Mouse (Mus musculus): Measurements from ENCODE around the gene Dlx6. TPM values are rescaled to one million over a fixed set of nuclear protein-coding genes. Genes with fewer than 3 reads are reported as not detected.

Dlx6 gene
- polyA plus RNA-seq, 1 experiment: not detected

DNA sequence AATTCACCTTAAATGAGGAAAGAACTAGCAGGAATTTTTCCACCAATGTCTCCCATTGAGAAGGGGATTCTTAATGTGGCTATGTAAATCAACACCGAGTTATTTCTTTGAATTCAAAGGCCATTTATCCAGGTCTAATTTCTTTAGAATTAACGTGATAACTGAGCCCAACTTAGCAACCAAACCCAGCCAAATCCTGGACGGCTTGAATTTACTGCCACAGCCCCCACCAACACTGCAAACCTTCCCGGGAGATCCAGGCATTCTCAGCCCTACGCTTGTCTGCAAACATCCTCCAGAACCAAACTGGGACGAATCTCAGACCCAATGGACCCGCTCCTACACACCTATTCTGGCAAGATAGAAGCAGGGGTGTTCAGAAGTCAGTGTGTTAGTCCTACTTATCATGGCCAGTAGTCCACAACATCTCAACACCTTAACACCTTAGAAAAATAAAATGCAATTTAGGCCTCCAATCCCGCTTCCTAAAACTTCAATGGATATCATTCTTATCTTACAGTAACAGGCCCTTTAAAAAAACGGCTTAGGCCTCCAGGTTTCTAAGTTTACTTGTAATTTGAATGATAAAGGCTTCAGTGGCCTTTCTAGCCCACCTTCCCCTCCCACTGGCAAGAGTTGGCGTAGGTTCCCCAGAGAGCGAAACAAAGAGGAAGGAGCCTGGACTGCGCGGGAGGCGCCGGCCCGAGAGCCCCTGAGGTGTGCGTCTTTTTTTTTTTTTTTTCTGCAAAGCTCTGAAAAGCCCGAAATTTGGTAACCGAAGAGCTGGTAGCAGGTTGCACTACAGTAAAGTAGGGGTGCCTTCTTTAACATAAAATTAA is 3.8 kb upstream of the Dlx6 start:
- H3K4me1 ChIP-seq (ENCODE audit: control insufficient read depth, insufficient read depth, low read length): peaks cover 2% of the 10 kb centered on the region; the same call in 1 of the 2 replicates
- TF ChIP-seq POLR2A (IDR thresholded peaks at IDR 0.05; ENCODE audit: borderline replicate concordance, low read depth, low read length): no peak
- no peak for TF ChIP-seq CTCF (IDR thresholded peaks at IDR 0.05; ENCODE audit: low read depth, low read length)
- no peak overlapping the region for H3K27ac ChIP-seq (ENCODE audit: insufficient read depth, low read depth, low read length)
- H3K4me3 ChIP-seq (ENCODE audit: insufficient read depth, low read length): peak overlapping the region; percentile 30; the same call in 1 of the 2 replicates

DNA sequence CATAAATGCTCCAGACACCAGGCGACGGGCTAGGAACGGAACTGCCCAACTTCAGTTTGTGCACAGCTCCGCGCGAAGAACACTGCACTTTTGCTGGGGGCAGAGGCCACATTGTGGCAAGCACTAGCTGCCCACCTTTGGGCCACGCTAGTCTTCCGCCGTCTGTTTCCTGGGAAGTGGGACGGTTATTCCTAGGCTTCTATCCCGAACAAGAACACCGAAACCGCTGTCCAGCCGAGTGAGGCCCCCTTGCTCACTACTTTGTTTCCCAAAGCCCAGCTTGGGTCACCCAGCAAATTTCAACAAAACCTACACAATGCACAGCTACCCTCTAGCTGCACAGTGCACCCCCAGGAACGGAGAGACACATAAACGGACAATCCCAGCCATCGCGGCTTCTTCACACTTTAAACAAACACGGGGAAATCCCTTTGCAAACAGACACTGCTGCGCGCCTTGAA is 3.2 kb upstream of the Dlx6 start:
- Histone ChIP-seq H3K27ac (ENCODE audit: insufficient read depth, low read depth, low read length) (no peak overlapping the region), H3K4me3 (ENCODE audit: insufficient read depth, low read length) (peak overlapping the region; percentile 30), H3K4me1 (ENCODE audit: control insufficient read depth, insufficient read depth, low read length) (peaks cover 2% of the 10 kb centered on the region; the same call in 1 of the 2 replicates)
- no peak for TF ChIP-seq POLR2A (IDR thresholded peaks at IDR 0.05; ENCODE audit: borderline replicate concordance, low read depth, low read length)
- no peak for TF ChIP-seq CTCF (IDR thresholded peaks at IDR 0.05; ENCODE audit: low read depth, low read length)

DNA sequence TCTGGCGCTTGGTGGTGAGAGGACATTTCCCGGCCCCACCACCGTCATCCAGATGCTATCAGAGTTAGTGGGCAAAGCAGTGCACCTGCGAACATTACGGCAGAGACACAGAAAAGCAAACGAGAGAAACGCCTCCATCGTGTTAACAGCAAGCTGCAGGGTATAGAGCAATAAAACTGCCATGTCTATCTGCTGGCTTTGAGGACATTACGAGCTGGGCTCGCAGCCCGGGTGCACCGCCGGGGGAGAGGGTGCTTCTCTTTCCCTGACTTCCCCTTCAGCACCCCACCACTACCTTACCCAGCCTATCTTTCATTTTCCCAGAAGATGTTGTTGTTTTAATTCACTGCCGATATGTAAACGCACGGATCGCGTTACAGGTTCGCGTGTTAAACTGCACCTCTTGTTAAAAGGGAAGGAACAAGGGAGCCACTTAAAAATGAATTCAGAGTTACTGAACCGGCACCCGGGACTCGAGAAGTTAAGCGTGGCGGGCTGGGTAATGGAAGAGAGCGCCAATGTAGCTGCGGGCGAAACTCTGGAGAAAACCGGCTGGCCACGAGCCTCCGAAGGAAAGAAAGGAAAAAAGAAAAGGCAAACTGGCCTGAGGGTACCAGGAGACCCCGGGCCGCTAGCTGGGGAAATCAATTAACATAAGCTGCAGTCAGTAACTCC is 2.6 kb upstream of the Dlx6 start:
- TF ChIP-seq CTCF (IDR thresholded peaks at IDR 0.05; ENCODE audit: low read depth, low read length) (no peak), POLR2A (IDR thresholded peaks at IDR 0.05; ENCODE audit: borderline replicate concordance, low read depth, low read length) (no peak)
- H3K4me1 ChIP-seq (ENCODE audit: control insufficient read depth, insufficient read depth, low read length): peaks cover 2% of the 10 kb centered on the region; the same call in 1 of the 2 replicates
- no peak overlapping the region for H3K27ac ChIP-seq (ENCODE audit: insufficient read depth, low read depth, low read length)
- H3K4me3 ChIP-seq (ENCODE audit: insufficient read depth, low read length): peak overlapping the region; percentile 30

DNA sequence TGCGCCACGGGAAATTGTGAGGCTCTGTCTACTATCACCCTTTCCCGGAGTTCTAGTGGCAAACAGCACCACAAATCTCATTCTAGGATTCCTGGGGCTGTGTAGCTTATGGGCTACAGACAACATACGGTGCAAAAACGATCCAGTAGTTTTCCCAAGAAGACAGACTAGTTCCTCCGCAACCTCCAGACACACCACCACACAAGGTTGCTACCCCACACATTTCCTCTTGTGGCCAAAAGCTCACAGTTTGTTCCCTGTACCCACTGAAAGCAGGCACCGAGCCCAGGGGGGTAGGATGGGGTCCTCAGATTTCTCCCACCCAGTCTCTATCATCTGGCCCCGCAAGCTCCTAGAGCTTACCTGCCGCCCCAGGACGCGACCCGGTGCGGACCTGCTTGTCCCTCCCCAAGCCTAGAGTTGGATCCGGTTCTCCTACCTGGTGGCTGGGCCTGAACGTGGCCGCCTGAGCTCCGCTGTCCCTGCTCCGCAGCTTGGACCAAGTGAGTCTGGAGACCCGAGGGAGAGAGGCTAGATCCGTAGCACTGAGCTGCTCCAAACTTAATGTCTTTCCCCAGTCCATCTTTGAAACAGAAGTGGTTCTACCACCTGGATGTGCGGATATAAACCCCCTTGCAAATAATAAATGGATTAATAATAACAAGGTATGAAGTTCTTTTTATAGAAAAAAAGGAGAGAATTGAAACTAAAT is 1.9 kb upstream of the Dlx6 start:
- H3K4me3 ChIP-seq (ENCODE audit: insufficient read depth, low read length): peak overlapping the region; percentile 30
- TF ChIP-seq POLR2A (IDR thresholded peaks at IDR 0.05; ENCODE audit: borderline replicate concordance, low read depth, low read length) (no peak), CTCF (IDR thresholded peaks at IDR 0.05; ENCODE audit: low read depth, low read length) (no peak)

DNA sequence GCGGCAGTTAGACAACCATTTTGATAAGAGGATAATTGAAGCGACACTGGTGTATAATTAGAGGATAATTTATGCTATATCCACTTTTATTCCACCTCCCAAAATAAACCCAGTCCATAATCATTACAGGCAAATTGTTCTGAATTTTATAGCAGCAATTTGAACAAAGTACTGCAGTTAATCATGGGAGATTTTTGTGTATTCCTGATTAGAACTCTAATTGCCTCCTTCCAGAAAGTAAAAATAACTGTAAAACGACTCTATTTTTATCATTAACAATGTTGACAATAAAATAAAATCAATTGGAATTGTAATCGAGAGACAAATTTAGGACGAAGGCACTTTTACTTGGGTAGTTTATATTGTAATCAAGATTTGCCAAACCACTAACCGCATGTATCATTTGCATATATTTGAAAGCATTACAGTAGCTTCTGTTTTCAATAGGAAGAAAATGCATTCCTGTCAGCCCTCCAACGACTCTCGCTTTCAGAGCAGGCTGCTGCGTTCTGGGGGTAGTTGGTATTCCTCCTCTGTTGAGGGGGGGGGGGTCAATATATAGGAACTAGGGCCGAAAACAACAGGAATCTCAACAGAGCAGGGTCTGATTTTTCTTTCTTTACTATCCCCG is 1.2 kb upstream of the Dlx6 start:
- Histone ChIP-seq H3K27ac (ENCODE audit: insufficient read depth, low read depth, low read length) (no peak overlapping the region), H3K4me3 (ENCODE audit: insufficient read depth, low read length) (no peak overlapping the region), H3K4me1 (ENCODE audit: control insufficient read depth, insufficient read depth, low read length) (peaks cover 2% of the 10 kb centered on the region; the same call in 1 of the 2 replicates)
- TF ChIP-seq CTCF (IDR thresholded peaks at IDR 0.05; ENCODE audit: low read depth, low read length): no peak
- no peak for TF ChIP-seq POLR2A (IDR thresholded peaks at IDR 0.05; ENCODE audit: borderline replicate concordance, low read depth, low read length)

More for the DNA sequence above, 1.9 kb upstream of the Dlx6 start:
- peaks cover 2% of the 10 kb centered on the region; the same call in 1 of the 2 replicates for H3K4me1 ChIP-seq (ENCODE audit: control insufficient read depth, insufficient read depth, low read length)
- no peak overlapping the region for H3K27ac ChIP-seq (ENCODE audit: insufficient read depth, low read depth, low read length)

DNA sequence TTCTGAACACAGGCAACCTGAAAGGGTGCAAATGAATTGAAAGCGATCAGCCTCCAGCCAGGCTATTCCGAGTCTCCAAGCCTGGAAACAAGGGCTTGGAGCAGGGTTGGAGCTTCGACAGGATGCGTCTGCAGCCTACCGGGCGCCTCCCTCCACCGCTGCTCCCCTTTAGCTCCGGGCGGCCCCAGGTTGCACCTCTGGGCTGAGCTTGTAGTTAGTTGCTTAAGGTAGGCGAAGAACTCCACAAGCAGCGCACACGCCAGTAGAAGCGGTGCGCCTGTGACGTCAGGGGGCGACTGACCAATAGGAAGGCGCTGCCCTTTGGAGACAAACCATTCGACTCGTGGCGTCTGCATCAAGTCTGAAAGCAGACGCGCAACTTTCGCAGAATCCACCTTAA is 523 bp upstream of the Dlx6 start:
- peaks cover 2% of the 10 kb centered on the region; the same call in 1 of the 2 replicates for H3K4me1 ChIP-seq (ENCODE audit: control insufficient read depth, insufficient read depth, low read length)
- no peak overlapping the region for H3K27ac ChIP-seq (ENCODE audit: insufficient read depth, low read depth, low read length)
- peak overlapping the region; percentile 26 for H3K4me3 ChIP-seq (ENCODE audit: insufficient read depth, low read length)
- TF ChIP-seq POLR2A (IDR thresholded peaks at IDR 0.05; ENCODE audit: borderline replicate concordance, low read depth, low read length) (no peak), CTCF (IDR thresholded peaks at IDR 0.05; ENCODE audit: low read depth, low read length) (no peak)

DNA sequence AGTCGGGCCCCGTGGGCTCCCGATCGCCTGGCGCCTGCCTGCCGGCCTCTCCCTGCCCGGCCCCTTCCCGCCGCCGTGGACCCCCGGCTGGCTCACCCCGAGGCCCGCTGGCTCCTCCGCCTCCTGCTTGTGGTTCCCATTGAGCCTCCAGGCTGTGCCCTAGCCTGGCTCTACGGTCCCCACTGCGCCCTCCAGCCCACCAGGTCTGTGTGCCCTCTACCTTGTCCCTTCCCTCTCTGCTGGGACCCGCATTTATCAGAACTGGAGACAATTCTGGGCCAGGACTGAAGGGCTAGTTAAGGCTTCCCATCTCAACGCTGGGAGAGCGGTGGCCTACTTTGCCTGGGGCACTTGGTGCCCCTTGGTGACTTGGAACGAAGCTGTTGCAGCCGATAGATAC is 821 bp downstream of the Dlx6 start:
- H3K4me3 ChIP-seq (ENCODE audit: insufficient read depth, low read length): peak overlapping the region; percentile 51
- TF ChIP-seq CTCF (IDR thresholded peaks at IDR 0.05; ENCODE audit: low read depth, low read length) (no peak), POLR2A (IDR thresholded peaks at IDR 0.05; ENCODE audit: borderline replicate concordance, low read depth, low read length) (no peak)
- no peak overlapping the region for H3K27ac ChIP-seq (ENCODE audit: insufficient read depth, low read depth, low read length)
- H3K4me1 ChIP-seq (ENCODE audit: control insufficient read depth, insufficient read depth, low read length): peaks cover 2% of the 10 kb centered on the region; the same call in 1 of the 2 replicates

DNA sequence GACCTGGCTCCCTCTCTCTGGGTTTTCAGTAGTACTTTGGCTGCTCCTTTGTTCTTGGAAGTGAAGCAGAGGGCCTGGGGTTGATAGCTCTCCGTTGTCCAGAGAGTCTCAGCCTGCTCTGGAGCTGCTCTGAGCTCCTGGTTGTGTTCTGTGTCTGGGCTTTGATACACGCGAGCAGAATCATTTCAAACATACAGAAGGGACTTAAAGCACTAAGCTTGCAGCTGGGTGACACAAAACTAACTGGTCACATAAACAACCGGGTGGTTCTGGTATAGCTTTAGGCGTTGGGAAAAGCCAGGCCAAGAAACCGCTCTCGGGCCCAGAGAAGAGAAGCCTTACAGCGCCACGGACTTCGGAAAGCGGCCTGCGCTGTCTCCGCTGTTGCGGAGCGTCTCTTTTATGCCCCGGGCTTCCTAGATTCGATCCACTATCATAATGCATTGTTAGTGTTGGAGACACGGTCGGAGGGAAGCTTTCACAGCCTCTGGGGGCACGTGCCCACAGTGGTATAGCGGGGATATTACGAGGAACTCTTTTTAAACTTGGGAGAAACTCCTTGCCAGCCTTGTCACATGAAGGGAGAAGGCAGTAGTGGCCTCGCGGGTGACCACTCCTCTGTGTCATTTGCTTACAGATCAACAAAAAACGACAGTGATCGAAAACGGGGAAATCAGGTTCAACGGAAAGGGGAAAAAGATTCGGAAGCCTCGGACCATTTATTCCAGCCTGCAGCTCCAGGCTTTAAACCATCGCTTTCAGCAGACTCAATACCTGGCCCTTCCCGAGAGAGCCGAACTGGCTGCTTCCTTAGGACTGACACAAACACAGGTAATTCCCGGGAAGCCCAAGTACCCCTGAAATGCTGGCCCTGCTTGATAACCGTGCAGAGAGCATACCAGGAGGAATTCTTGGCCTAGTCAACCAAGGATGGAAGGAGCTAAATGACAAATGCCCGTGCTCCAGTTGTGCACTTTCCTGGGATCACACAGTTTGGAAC is 1.6 kb downstream of the Dlx6 start:
- Histone ChIP-seq H3K27ac (ENCODE audit: insufficient read depth, low read depth, low read length) (no peak overlapping the region), H3K4me1 (ENCODE audit: control insufficient read depth, insufficient read depth, low read length) (peaks cover 2% of the 10 kb centered on the region; the same call in 1 of the 2 replicates), H3K4me3 (ENCODE audit: insufficient read depth, low read length) (peak overlapping the region; percentile 51)
- TF ChIP-seq CTCF (IDR thresholded peaks at IDR 0.05; ENCODE audit: low read depth, low read length) (no peak), POLR2A (IDR thresholded peaks at IDR 0.05; ENCODE audit: borderline replicate concordance, low read depth, low read length) (no peak)

All from bone marrow macrophage, adult 2 months (primary cell).